Mouse (Mus musculus) cerebellum, adult 18-20 months (tissue): ENCODE results near the gene Art3.

Experiments
- DNase-seq, 2 experiments: peaks; one replicate each; pipeline ENCODE4 v3.0.0; 2021

The Art3 gene

DNA sequence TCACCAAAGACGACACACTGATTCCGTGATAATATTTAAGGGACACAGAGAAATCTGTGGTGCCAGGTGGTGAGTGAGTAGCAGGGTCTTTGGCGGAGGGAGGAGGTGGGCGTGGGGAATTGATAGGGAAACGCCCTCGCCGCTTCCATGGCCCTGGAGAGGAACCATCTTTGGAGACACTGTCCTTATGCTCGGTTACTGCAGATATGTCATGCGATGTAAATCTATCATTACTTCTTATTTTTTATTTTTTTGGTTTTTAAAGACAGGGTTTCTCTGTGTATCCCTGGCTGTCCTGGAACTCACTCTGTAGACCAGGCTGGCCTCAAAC is 50.7 kb downstream of the Art3 start:
- no peak for DNase-seq

DNA sequence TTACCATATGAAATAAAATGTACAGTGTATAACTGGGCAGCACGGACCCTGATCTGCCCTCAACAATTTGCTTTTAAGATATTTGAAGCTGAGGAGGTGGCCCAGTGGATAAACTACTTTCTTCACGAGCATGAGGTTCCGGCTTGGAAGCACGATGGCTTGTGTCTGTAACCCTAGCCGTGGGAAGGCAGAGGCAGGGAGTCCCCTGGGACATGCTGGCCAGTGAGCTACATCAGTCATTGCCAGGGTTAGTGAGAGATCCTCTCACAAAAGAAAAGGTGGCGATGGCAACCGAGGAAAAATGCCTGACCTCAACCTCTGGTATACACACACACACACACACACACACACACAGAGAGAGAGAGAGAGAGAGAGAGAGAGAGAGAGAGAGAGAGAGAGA is 52.1 kb downstream of the Art3 start:
- DNase-seq: no peak

DNA sequence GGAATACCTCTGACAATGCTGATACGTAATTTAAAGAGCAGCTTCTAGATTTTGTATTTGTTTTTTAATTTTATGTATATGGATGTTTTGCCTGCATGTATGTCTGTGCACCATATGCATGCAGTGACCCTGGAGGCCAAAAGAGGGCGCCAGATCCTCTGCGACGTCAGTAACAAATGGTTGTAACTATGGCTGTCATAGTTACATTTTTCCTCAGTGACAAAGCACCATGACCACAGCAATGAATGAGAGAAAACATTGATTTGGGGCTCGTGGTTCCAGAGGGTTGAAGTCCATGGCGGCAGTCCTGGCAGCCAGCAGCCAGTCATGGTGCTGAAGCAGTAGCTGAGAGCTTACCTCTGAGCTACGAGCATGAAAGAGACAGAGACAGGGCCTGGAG is 53.2 kb downstream of the Art3 start:
- no peak for DNase-seq

DNA sequence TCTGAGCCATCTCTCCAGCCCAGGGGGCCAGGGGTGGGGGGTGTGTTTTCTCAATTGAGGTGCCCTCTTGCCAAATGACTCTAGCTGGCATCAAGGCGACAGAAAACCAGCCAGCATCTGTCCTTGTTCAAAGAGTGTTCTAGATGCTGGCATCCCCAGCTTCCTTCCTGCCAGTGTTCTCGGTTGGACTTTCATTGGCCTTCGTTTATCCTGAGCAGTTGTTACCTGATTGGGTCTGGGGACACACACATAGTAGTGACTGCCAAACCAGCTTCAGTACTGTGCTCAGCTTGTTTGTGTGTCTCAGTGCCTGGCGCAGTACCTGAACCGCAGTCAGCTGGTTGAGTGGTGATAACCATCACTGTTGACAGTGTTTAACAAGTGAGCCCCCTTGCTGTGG is 54.5 kb downstream of the Art3 start:
- DNase-seq: no peak

DNA sequence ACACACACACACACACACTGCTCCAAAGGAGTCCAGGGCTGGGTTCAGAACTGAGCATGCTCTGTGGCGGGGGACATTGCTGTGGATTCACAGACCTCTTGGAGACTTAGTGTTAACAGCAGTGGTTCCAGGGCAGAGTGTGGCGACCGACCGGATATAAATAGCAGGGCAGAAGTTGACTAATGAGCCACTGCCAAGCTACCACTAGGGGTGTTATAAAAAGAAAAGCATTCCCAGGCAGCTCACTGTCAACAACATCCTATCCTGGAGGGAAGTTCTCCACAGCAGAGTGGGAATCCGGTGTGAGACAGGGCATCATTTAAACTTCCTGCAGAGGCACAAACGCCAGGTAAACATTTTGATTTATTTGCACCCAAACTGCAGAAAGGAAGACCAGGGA is 55.0 kb downstream of the Art3 start:
- no peak for DNase-seq

DNA sequence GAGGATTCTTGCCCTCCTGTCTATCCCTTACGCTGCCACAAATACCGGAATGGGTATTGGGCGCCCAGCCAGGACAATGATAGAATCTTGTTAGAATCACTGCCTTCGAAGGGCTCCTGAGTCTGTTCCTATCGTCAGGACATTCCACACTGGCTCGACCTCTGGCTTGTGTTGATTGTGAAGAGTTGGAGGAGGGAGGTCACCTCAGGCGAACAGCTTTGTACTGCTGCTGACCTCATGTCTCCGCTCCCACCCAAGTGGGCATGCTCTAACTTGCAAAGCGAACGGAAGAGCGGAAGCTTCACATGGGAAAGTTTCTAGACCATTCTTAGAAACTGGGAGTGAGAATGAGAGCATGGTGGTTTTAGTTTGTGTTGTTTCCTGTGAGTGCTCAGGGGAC is 55.8 kb downstream of the Art3 start:
- DNase-seq: no peak

DNA sequence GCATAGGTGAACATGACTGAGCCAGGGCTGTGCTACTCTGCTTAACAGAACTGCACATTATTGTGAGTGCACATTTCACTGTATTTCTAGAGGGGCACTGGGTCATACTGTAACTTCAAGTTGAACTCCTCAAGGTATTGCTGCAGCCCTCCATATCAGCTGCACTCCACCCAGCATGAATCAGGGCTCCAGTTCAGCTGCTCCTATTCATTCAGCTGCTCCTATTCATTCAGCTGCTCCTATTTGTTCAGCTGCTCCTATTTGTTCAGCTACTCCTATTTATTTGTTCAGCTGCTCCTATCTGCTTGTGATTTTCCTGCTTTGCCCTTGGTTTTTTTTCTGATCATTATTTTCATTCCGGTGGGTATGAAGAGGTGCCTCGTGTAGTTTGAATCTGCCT is 58.4 kb downstream of the Art3 start:
- no peak for DNase-seq

DNA sequence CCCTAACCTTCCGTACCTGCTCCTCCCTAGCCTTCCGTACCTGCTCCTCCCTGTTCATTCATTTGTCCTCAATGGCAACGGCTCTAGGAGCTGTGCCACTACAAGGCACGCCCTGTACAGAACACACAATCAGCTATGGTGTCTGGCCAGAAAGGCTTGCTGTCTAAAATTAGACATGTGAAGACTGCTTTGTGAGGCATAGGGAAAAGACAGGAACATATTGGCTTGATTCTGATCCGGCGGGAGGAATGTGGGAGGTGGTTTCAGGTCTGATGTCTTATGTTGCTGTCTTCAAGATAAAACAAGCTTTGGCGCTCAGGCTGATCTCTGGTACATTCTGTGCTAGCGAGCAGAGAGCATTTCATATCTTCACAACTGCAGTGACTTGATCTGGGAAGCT is 59.0 kb downstream of the Art3 start:
- DNase-seq: no peak

DNA sequence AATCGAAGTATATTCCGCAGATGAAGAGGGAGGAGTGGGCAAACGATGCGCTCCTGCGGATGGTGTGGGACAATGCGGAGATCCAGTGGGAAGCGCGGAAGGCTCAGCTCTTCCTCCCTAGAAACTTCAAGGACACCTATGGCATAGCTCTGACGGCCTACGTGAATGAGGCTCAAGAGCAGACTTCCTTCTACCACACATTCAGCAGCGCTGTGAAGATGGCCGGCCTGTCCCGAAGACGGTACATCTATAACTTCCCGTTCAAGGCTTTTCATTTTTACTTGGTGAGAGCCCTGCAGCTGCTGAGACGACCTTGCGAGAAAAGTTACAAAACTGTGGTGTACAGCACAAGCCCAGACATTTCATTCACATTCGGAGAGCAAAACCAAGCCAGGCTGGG is 60.9 kb downstream of the Art3 start:
- no peak for DNase-seq

DNA sequence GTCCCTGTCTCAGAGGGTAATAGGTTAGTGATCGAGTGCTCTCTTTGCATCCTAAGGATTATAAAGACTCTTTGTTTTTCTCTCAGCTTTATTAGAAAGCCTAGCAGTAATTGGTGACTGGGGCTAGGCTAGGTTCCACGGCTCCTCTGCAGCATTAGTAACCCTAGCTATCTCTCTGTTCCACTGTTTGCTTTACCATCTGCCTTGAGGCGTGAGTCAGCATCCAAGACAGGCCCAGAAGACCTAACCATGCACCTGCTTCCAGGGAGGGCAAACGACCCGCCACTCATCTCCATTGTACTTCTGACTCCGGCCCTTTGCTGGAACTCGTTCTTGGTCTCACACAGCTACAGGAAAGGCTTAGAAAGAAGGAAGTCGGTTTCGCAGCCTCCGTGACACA is 62.2 kb downstream of the Art3 start:
- no peak for DNase-seq

DNA sequence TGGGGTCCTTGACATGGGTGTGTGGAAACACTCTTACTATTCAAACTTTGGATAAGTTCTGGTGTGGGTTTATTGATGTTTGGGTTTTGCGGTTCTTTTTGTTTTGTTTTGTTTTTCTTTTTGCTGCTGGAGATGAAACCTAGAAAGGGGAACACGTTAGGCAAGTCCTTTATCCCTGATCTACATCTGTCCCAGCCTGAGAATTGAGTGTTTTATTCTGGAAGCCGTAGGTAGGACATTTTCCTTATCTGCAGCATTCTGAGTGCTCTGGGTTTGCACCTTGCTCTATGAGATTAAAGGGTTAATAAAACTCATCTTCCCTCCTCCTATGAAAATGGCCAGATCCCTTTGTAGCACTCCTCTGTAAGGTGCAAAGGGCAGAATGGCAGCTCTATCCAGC is 64.1 kb downstream of the Art3 start:
- no peak for DNase-seq

DNA sequence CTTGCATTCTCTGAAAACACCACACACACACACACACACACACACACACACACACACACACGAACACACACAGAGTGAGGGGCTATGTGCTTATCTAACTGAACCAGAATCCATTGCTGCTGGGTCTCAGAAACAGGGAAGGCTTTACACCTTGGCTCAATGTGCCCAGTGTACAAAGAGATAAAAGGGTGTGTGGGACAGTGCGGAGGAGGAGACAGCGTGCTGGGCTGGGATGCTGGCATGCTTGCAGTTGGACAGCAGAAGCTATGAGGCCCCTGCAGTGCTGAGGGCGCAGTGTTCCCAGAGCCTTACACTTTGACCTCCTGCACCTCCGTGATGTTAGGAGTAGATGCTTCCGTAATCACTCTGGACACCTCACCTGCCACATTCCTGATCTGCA is 64.8 kb downstream of the Art3 start:
- DNase-seq: no peak

DNA sequence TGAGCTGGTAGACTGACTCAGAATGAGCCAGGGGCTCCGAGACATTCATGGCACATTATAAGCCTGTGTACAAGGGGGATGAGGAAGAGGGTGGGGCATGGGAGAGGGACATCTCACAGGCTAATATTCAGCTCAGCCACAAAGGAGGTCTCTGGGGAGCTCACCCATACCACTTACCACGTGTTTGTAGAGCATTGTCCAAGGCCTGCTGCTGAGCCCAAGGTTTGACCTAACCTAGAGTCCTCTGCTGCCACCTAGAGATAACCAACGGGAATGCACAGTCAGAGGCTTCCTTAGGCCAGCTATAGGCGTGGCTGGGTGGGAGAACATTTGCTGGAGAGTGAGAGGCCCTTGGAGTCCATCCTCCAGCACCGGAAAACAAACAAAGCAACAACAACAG is 66.5 kb downstream of the Art3 start:
- peak; percentile 68 to 80 for DNase-seq

DNA sequence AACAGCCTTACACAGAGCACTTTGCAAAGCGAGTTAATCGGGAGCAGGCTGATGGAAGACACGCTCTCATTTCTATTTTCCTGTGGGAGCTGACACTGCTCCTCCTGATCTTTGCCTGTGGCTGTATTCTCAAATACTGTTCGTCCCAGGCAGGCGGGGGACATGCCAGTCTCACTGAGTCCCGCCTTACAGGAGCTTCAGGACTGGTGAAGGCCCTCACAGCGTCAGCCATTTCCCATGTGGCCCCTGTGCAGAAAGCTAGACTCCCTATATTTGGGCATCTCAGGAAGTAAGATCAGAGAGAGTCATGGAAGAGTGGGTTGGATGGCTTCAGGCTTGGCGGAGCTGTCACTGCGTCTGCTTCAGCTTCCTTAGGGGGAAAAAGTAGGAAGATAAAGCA is 71.2 kb downstream of the Art3 start:
- no peak for DNase-seq

DNA sequence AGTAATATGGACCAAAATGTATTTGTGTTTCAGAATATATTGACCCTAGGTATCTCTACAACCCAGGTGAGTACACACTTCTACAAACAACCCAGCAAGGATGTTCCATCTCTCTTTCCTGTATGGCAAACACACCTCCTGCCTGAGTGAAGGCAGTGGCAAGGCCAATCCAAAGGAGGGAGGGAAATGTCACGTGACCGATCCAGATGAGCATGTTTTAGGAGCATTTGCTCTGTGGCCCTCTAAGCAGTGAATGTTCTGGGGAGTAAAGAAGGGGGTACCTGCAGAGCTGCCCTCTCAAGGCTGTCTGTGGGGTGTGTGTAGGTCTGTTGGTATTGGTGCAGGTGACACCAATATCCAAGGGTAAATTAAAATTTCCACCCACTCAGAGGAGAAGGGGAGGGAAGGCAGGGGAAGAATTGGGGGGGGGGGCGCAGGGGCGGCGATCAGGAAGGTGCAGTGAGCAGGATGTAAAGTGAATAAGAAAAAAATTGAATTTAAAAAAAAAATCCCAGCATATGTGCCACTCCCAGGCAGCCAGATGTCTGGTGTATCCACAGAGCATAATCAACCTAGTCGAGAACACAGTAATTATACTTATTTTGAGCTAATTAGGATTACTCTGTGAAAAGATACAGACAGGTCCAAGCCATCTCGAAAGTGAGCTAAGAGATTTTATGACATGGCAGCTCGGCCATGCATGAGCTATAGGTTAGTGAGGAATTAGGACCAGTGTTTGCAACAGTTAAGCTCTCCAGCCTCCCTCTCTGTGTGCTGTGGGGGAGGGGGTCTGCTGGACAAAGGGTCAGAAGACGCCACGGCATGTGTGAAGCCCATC is 72.2 kb downstream of the Art3 start:
- DNase-seq: no peak

DNA sequence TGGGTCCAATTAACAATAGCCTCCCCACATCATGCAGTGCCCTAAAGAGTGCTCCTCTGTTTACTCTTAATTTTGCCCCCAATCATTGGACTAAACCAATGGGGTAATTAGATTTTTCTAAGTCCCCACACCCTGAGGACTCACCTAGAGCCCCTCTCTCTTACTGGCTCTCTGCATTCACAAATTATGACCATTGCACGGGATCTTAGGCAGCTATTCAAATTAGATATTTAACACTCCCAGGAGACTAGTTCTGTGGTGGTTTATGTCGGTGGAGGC is 72.7 kb downstream of the Art3 start:
- DNase-seq: no peak

DNA sequence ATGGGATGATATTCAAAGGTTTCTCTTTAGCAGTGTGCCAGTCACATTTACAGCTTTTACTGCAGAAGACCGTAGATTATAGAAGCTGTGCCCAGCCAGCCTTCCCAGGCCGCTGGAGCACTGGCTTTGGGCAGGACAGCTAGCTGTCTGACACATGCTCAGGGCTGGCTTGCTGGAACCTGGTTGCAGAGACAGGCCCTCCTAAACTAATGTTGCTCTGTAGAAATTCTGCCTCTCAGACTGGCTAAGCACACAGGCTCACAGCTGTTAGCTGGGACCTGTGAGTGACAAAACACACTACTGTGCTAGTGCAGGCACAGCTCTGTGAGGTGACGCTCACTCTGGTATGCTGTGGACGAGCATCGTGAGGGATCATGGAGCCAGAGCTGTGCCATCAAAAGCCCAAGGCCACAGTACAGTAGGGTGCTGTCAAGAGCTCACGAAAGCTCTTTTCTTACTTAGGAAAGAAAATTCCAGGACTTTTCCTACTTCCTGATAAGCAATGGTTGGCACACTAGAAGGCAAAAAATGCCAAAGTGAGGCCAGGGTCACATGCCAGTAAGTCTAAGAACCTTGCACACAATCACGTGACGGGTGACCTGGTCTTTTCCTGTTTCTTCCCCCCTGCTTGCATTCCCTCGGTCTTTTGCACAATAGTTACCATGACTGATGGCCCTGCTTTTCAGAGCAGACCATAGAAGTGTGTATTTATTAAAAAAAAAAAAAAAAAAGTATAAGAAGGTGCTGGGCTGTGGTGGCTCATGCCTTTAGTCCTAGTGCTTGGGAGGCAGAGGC is 77.9 kb downstream of the Art3 start:
- no peak for DNase-seq

DNA sequence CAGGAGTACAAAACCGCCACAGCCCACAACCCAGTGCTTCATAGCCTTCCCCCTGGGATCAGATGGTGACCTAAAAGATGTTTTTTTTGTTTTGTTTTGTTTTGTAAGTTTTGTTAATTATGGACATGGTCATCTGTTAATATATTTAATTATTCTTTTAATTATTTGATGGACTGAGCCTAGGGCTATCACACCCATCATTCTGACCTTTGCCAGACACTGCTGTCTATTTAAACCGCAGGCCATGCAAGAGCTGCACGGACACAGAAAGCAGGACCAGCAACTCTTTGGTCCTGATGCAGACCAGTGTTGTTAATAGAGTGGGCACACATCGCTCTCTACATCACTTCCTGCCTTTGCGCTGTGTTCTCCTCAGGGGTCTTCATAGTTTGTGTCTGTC is 78.9 kb downstream of the Art3 start:
- no peak for DNase-seq

DNA sequence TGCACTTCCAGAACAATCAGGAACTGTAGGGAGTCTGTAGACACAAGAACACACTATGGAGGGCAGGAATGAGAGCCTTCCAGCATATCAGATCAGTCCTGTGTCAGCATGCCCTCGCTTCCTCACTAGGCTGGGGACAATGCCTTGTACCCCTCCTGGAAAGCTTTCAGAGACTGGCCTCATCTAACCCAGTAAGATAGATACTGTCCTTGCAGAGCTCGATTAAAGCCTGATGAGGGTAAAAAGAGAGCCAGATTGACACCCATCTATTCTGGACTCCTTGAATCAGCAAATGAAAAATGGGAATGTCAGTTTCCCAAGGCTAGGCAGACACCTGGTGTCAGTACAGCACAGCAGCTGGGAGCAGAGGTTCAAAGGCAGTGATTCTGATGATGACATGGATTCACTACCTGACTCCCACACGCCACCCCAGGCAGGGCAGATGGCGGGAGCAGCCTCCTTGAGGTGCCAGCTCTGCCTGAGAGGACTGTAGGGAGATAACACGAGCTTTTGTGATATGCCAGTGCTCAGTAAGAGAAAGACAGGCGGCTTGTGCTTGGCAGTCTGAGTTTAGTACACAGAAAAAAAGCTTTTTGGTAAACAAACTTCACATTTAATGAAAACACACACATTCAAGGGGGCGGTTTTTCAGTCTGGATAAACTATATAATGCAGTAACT is 80.0 kb downstream of the Art3 start:
- no peak for DNase-seq

DNA sequence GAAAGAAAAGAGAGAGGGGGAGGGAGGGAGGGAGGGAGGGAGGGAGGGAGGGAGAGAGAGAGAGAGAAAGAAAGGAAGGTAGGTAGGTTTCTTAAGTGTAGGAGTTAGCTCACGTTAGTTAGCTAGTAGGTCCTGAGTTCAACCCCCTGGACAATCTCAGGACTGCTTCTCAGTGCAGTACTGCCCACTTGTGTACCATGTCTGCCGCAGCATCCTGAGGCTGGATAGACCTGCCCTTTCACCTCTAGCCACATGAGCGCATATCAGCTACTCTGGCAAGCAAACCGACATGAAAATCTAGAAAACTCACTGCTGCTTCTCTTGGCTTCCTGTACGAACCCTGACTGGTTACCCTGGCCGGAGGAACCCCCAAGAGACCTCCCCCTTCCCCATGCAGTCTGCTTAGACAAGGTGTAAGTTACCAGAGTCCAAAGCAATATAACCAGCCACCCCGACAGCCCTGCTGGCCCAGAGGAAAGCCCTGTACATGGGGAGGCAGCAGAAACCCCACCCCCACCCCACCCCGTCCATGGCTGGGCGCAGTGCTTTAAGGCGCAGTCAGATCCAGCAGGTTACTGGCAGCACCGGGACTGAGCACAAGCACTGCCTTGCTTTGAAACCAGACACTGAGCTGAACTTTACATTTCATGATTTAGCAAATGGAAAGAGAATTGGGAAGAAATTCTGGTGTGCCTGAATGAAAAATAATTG is 81.8 kb downstream of the Art3 start:
- DNase-seq: no peak

DNA sequence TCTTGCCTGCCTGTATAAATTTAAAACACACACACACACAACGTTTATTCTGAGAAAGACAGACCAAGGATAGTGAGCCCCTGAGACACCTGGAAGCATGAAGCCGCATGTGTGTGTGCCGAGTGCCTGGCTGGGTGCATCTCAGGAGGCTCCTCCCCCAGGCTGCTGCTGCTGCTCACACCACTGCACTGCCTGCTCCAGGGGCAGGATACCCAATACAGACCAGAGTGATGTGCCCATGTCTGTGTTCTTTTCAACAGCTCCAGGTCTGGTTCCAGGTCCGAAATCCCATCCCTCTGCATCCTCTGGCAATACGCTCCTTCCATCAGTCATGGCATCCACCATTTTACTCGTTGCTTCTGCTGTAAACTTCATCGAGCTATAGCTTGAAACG is 82.4 kb downstream of the Art3 start:
- DNase-seq: no peak

DNA sequence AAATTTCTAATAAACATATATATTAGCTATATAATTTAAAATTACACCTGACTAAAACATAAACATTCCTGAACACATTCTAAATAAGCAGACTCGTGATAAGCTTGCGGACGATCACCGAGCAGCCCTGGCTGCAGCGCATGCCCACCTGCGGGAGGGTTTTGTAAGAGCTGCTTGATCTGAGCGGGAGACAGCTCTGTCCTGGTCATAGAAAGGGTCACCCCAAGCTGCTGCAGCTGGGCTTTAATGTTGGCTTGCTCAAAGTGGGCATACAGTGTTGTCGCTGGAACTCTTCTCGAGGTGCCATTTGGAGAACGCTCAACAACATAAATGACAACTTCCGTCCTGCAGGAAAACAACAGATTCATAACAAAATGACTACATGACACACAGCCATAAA is 92.5 kb downstream of the Art3 start:
- no peak for DNase-seq

DNA sequence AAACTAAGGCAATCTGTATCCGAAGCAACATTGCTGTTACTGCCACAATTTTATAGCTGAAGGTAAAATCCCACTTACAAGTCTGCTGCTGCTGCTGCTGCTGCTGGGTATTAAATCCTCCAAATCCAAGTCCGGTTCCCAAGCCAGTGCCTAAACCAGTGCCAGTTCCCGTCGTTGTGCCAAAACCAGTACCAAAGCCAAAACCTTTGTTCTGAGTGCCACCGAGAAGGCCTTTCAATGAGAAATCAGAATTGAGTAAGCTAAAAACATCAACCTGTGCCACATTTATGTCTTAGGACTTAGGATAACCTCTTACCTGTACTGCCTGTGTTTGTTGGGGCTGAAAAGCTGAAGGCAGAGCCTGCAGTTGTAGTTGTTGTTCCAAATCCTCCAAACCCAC is 99.1 kb downstream of the Art3 start:
- peak in 1 of 2 experiments; percentile 17 for DNase-seq

DNA sequence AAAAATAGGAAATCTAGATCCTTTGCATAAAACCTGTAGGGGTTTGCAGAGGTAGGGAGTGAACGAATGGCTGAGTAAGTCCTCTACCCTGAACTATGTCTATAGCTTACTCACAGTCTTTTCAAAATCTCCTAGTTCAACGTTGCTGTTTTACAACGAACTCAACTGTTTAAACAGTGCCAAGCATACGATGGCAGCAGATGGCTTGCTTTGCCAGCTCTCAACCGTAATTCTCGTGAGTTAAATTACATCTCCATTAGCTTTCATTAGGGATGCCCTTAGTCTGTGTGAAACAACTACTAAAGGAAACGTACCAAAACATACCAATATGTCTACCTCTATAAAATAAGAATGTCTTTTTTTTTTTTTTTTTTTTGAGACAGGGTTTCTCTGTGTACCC is 100.0 kb downstream of the Art3 start:
- no peak for DNase-seq
